Mouse (Mus musculus) frontal cortex, postnatal 10 days (tissue): ENCODE results near the gene Mb.

Experiments
- DNase-seq, 2 experiments: peaks; one replicate each; pipeline ENCODE4 v3.0.0; 2022; ENCODE audit warnings: low spot score in 2 of 2, mixed read lengths in 1 of 2

The Mb gene

DNA sequence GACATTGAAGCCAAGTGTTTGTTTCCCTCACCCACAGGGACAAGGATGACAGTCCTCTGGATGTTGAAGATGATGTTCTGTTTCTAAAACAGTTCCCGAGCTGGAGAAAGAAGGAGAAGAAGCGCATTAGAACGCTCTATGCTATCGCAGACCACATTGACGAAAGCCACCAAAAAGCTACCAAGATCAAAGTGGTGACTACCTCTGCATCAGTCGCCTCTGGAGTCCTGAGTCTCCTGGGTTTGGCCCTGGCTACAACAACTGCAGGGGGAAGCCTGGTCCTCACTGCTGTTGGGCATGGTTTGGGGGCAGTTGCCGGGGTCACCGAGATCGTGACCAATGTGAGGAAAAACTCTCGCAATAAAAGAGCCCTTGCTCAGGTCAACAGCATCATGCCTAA lies at the start of gene Mb:
Gene Mb, minus strand, starts transcription at position 101 of the 400 bp plus-strand sequence.
- DNase-seq: no peak

GRCm38 (mm10) chr15:77099756-77100155 lies 49.3 kb upstream of the Mb start:
- DNase-seq: no peak

DNA sequence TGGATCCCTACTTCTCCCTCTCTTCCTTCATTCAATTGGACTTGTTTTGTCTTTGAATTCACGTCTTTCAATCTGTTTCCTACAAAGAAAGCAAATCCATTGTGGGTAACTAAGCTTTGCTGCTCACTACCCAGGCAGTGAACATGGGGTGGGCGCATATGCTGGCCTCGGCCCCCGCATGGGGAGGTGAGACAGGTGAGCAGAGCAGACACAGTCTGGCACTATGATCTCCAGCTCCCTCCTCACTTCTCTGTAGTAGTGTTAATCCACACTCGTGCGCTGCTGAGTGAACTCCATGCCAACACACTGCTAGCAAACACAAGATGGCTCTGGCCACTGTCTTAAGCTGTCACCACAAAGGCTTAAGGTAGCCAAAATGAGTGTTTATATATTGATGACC lies 46.9 kb upstream of the Mb start:
- DNase-seq: no peak

DNA sequence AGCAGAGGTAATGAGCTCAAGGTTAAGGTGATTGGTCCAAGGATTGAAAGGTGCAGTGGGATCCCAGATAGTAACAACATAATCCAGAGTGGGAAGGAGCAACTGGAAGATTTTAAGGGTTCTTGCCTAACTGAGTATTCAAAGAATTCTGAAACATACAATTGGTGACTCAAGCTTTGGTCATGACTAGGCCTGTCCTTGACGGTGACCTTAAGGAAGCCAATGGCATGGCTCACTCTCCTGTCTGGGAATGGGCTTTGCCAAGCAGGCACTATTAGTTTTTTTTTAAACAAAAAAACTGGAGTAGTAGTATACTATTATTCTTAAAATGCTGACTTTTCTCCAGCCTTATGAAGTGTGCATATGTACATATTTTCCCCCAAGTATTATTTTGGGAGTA lies 44.7 kb upstream of the Mb start:
- no peak for DNase-seq

GRCm38 (mm10) chr15:77094431-77094830 lies 44.0 kb upstream of the Mb start:
- DNase-seq: no peak

GRCm38 (mm10) chr15:77091394-77091793 lies 40.9 kb upstream of the Mb start:
- no peak for DNase-seq

DNA sequence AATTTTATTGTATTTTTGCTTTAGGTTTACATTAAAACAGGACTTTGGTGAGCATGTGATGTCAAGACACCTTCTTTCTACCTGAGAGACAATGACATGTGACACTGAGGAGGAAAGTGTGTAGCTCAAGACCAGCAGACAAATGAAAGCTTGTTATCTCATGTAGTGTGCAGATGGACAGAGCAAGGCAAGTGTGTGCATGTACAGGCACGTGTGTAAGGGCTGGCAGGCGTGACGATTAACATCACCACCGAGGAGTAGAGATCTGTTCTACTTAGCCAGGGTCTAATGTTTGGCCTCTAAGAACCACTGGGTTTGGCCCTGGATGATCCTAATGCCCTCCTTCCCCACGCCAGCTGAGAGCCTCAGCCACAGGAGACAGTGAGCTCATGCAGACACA lies 40.1 kb upstream of the Mb start:
- DNase-seq: no peak

DNA sequence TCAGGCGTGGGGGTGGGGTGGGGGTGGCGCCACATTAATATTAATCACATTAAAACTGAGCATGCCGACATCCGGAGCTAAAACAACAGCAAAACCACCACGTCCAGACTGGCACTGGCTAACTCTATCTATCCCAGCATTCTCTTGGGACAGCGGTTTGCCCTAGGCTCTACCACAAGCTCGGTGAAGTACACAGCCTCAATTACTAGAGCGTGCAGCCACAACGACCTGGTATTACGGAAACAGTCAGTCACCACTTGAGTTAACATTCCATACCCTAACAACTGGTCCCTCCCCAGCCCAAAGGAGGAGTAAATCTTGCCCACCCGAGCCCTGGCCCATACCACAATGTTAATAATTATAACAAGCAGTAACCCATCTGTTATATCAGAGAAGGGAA lies 38.8 kb upstream of the Mb start:
- DNase-seq: no peak

GRCm38 (mm10) chr15:77086488-77086887 lies 36.0 kb upstream of the Mb start:
- DNase-seq: no peak

GRCm38 (mm10) chr15:77085818-77086217 lies 35.3 kb upstream of the Mb start:
- DNase-seq: no peak

DNA sequence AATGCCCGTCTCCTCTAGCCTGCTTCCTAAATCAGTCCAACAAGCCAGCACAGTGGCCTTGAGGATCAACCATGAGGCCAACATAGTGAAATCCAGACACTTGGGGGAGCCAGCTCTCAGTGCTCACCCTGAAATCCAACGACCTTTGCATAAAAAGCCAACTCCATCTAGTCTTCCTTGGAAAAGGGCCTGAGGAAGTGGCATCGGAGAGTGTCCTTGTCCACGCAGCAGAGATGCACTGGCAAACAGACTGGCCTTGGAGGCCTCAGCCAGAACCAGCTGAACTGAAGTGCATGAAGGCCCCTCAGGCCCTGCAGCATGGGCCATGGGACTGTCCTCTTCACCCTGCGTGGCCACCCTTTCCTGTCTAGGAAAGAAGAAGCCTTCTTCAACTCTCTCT lies 31.0 kb upstream of the Mb start:
- DNase-seq: no peak

- no peak for DNase-seq
These were observed 30.3 kb upstream of the Mb start for GRCm38 (mm10) chr15:77080684-77081254.

GRCm38 (mm10) chr15:77079890-77080361 lies 29.5 kb upstream of the Mb start:
- no peak for DNase-seq

DNA sequence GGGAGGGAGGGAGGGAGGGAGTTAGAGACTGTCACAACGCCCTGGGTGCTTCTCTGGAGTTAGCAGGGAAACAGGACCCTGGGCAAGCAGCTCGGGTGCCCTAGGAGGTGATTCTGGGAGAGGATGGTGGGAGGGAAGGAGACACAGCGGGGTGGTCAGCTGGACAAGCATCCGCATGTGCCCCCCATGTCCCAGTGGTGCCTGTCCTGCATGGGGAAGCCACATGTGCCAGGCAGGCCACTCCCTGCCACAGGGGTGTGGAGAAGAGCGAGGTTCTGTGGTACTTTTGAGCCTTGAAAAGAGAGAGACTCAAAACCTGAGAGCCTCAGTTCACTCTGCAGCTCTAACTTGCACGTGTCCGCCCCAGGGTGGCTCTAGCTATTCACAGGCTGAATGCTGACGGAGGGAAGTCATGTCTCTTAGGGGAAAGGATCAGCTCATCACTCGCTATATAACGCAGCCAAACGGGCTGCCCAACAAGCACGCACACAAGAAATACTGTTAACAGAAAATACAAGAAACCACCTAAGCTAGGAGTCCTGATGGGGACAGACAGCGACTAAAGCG lies 28.9 kb upstream of the Mb start:
- no peak for DNase-seq

GRCm38 (mm10) chr15:77078786-77079185 lies 28.3 kb upstream of the Mb start:
- no peak for DNase-seq

DNA sequence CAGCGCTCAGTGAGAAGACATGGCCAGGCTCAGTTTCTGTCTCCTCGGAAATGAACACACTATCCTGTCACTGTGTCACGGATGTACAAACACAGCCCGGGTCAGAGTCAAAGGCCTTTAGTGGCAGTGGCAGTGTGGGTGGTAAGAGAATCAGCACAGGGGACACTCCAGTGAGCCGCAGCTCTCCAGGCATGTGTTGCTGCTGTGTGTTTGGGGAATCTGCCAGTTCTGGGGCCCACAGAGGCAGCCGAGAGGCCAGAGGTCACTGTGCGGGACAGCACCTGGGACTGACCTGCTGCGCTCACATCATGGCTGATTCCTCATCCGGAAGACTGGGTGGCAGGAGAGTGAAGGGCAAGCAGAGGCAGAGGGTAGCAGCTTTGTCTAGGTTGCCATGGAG lies 27.4 kb upstream of the Mb start:
- no peak for DNase-seq

GRCm38 (mm10) chr15:77076523-77076922 lies 26.1 kb upstream of the Mb start:
- no peak for DNase-seq

DNA sequence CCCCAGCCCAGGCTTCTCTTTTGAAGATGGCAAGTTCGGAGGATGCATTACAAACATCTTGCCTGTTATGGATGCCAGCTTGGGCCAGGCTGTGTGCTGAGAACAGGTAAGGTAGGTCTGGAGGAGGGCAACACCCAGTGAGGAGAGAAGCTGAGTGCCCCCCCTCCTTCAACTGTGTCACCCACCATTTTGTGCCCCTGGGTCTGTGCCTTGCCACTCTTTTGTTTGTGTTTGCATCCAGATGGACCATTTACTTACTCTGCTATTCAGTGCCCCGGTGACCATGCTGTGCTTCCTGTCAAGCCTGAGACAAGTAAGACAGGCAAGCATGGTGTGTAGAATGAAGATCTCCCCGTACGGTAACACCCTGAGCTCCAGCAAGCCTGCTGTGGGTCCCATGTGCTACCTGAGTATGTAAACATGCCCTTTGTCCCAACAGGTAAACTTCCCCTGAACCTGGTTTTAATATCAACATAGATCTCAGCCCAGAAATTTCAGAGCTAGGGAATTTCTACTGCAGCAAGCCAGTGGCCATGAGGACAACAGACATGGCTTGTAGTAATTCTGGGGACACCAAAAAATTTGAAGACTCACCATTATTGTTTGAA lies 22.2 kb upstream of the Mb start:
- DNase-seq: no peak

DNA sequence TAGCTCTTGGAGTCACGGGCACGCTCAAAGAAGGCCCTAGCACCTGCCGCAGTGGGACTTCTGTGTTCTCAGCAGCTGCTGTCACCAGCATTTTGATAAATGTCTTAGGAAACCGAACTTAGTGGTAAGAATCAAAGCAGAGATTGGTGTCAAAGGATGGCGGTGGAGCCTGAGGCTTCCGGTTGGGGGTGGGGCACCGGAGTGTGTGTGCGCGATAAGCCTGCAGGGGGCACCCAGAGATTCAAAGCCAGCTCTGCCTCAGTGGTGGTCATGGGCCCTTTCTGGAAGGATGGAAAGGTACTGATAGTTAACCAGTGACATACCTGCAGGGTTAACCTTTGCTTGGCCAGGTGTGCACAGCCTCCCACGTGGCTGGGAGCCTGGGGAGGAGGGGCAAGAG lies 21.0 kb upstream of the Mb start:
- DNase-seq: no peak

GRCm38 (mm10) chr15:77070745-77071268 lies 20.3 kb upstream of the Mb start:
- DNase-seq: no peak

DNA sequence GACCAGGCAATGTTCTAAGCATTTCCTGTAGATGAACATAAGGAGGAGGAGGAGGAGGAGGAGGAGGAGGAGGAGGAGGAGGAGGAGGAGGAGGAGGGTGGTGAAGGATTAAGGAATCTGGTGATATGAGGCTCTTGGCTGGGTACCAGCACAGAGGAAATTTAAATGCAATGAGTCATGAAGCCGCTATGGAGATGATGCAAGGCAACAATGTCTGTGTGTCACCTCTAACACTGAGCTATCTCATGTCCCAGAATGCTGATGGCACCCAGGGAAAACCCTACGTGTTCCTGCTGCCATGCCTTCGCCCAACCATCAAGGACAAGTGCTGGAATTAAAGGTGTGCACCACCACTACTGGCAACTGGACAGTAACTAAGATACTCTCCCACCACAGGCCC lies 18.5 kb upstream of the Mb start:
- DNase-seq: no peak

GRCm38 (mm10) chr15:77068439-77068861 lies 18.0 kb upstream of the Mb start:
- no peak for DNase-seq

GRCm38 (mm10) chr15:77066233-77066632 lies 15.8 kb upstream of the Mb start:
- DNase-seq: no peak
